Mouse (Mus musculus) ES-E14 (cell line): ENCODE measurements around the gene Usp49.

Experiments
- CHD2 ChIP-seq: IDR thresholded peaks from 2 replicates; pipeline ENCODE4 v1.6.1; 2014; ENCODE audit warnings: mild to moderate bottlenecking, low read depth, low read length, inconsistent platforms
- HCFC1 ChIP-seq: IDR thresholded peaks from 2 replicates; pipeline ENCODE4 v1.6.1; 2012; ENCODE audit warnings: low read length, inconsistent platforms, borderline replicate concordance; ENCODE audit not compliant: insufficient read depth
- ZC3H11A ChIP-seq: IDR thresholded peaks from 2 replicates; pipeline ENCODE4 v1.6.1; 2012; ENCODE audit warnings: low read depth, mild to moderate bottlenecking, inconsistent platforms, low read length, borderline replicate concordance
- ZNF384 ChIP-seq: IDR thresholded peaks from 2 replicates; pipeline ENCODE4 v1.6.1; 2012; ENCODE audit warnings: low read depth, low read length, inconsistent platforms

DNA sequence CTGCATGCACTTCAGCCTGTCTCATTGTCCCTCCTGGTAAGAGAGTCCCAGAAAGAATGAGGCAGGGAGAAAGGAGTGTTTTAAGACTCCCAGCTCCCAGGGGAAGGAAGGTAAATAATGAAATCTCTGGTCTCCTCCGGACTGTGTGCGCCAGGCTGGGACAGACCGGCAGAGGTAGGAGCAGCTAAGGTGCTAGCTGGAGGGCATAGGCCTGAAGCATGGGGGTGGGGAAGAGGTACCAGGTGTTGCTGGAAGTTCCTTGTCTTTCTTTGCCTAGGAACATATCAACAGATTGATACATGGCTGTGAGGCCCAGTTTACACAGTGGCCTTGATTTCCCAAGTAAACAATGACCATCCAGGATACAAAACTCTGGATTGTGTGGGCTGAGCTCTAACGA is 78.5 kb downstream of the Usp49 start:
- TF ChIP-seq ZNF384, result no peak
- no peak for TF ChIP-seq CHD2
- no peak for TF ChIP-seq HCFC1
- no peak for TF ChIP-seq ZC3H11A
